8 mouse cellular contexts compared by ENCODE assay signal in genomic region chr1:152623375-152624270, GRCm38 (mm10).
A peak's percentile ranks its signal among the peaks of the same experiment; 100 is the strongest.
DNase-seq lines count a peak whose midpoint lies in the region; ATAC-seq lines count a peak whose summit lies in the region.

No protein-coding gene starts in this region.

- WGBS in heart, embryonic 13.5 days = 17% methylated on average over 12 of the region's 12 CpGs
- WGBS in kidney, embryonic 15.5 days = 28% methylated on average over 12 of the region's 12 CpGs

- H3K9me3 ChIP-seq in heart, embryonic 13.5 days = no peaks in the 10 kb centered on the region
- H3K9me3 ChIP-seq in kidney, embryonic 15.5 days (replicated peaks) = no peaks in the 10 kb centered on the region

- H3K36me3 ChIP-seq in heart, embryonic 13.5 days = peaks cover 33% of the 10 kb centered on the region
- peaks cover 6% of the 10 kb centered on the region for H3K36me3 ChIP-seq in kidney, embryonic 15.5 days

- no peak for ATAC-seq in heart, embryonic 13.5 days (ENCODE audit: extremely low read depth, insufficient number of reproducible peaks, low FRiP score, low TSS enrichment)
- no peak for ATAC-seq in kidney, embryonic 15.5 days (replicated peaks; ENCODE audit: low FRiP score)
- ATAC-seq in activated CD4-positive, CD25-positive, alpha-beta regulatory T cell, adult 4 months = no peak

- peak overlapping the region; percentile 100 for H3K4me3 ChIP-seq in brown adipose tissue, adult 24 weeks (ENCODE audit: insufficient read depth, low read depth, low read length)
- H3K4me3 ChIP-seq in heart, embryonic 13.5 days = peak overlapping the region; percentile 73
- peak overlapping the region; percentile 72 for H3K4me3 ChIP-seq in kidney, embryonic 15.5 days (replicated peaks)

- peaks cover 13% of the 10 kb centered on the region for H3K4me1 ChIP-seq in brown adipose tissue, adult 24 weeks (ENCODE audit: control insufficient read depth, insufficient read depth, insufficient read length, low read length)
- peaks cover 67% of the 10 kb centered on the region for H3K4me1 ChIP-seq in heart, embryonic 13.5 days
- H3K4me1 ChIP-seq in kidney, embryonic 15.5 days = peaks cover 48% of the 10 kb centered on the region

- peak overlapping the region; percentile 95 for H3K9ac ChIP-seq in heart, embryonic 13.5 days
- H3K9ac ChIP-seq in kidney, embryonic 15.5 days = peak overlapping the region; percentile 81

- peak overlapping the region; percentile 98 for H3K27ac ChIP-seq in brown adipose tissue, adult 24 weeks (replicated peaks; ENCODE audit: low read depth, low read length)
- peak overlapping the region; percentile 98 for H3K27ac ChIP-seq in heart, embryonic 13.5 days (replicated peaks)
- H3K27ac ChIP-seq in kidney, embryonic 15.5 days = peak overlapping the region; percentile 93

- H3K27me3 ChIP-seq in heart, embryonic 13.5 days (replicated peaks) = no peaks in the 10 kb centered on the region
- H3K27me3 ChIP-seq in kidney, embryonic 15.5 days = no peaks in the 10 kb centered on the region

- peak; percentile 71 for DNase-seq in 3T3-L1 (ENCODE audit: low read depth, low spot score)
- peak; percentile 55 for DNase-seq in lung, postnatal 25 days (ENCODE audit: low spot score)
- DNase-seq in spleen, postnatal 4 days (ENCODE audit: low spot score in 2 of 2) = no peak
- no peak for DNase-seq in layer of hippocampus, postnatal 10 days (ENCODE audit: low spot score in 2 of 2)

- peak overlapping the region; percentile 80 for H3K4me2 ChIP-seq in heart, embryonic 13.5 days
- peak overlapping the region; percentile 84 for H3K4me2 ChIP-seq in kidney, embryonic 15.5 days

Comparison
In these comparisons a context has a peak if more than half of its experiments do, and no peak if none do; other contexts are left out.
1. DNase-seq: peak in 3T3-L1 (single experiment) and lung, postnatal 25 days (single experiment); none in spleen, postnatal 4 days (0 of 2) and layer of hippocampus, postnatal 10 days (0 of 2).
2. Peak in every context shown above with its lines, with median percentiles within 50 percentile points of each other: H3K27ac ChIP-seq and H3K4me3 ChIP-seq.